Comparison of ENCODE assay signal across 8 mouse cellular contexts in the genomic region with DNA sequence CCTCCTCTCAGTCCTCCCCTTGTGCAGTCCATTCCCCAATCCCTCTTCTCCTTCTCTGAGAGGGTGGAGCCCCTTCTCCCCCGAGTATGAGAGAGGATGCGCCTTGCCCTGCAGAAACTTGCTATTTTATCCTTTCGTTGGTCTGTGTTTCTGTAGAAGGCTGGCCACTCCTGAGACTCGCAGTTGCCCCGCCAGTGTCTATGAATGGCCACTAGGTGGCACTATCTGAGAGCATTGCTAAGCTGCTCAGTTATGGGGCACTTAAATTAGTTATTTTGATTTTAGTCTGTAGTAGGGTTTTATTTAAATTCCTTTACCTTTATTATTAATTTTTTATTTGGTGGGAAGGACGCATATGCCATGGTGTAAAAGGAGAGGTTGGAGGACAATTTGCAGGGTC. TPM values are rescaled to one million over a fixed set of nuclear protein-coding genes. Genes with fewer than 3 reads are reported as not detected.
DNase-seq lines count a peak whose midpoint lies in the region; ATAC-seq lines count a peak whose summit lies in the region.

No protein-coding gene starts in this region.

- H3K9me3 ChIP-seq in neural tube, embryonic 15.5 days (replicated peaks) = no peaks in the 10 kb centered on the region
- no peaks in the 10 kb centered on the region for H3K9me3 ChIP-seq in midbrain, embryonic 14.5 days (ENCODE audit: control insufficient read depth, low read length)

- no peak overlapping the region for H3K4me3 ChIP-seq in neural tube, embryonic 15.5 days (replicated peaks)
- H3K4me3 ChIP-seq in midbrain, embryonic 14.5 days (replicated peaks; ENCODE audit: low read depth, low read length) = no peak overlapping the region

- no peak overlapping the region for H3K4me2 ChIP-seq in neural tube, embryonic 15.5 days
- no peak overlapping the region for H3K4me2 ChIP-seq in midbrain, embryonic 14.5 days (ENCODE audit: low read length)

- intact Hi-C loops in left cerebral cortex, postnatal 25 days (cut with DNase I) = loop anchor here (1.0 to 10.0 kb wide), 3 partner anchors 82 to 391 kb away; no protein-coding TSS in a partner anchor

- H3K27ac ChIP-seq in neural tube, embryonic 15.5 days (replicated peaks) = no peak overlapping the region
- H3K27ac ChIP-seq in midbrain, embryonic 14.5 days (replicated peaks; ENCODE audit: low read depth, low read length) = no peak overlapping the region

- H3K4me1 ChIP-seq in neural tube, embryonic 15.5 days = no peaks in the 10 kb centered on the region
- H3K4me1 ChIP-seq in midbrain, embryonic 14.5 days (ENCODE audit: control insufficient read depth, insufficient read depth, low read length) = no peaks in the 10 kb centered on the region

- no peak overlapping the region for H3K9ac ChIP-seq in neural tube, embryonic 15.5 days (replicated peaks)
- H3K9ac ChIP-seq in midbrain, embryonic 14.5 days (replicated peaks; ENCODE audit: low read length) = no peak overlapping the region

- ATAC-seq in neural tube, embryonic 15.5 days (ENCODE audit: low FRiP score) = no peak
- ATAC-seq in cerebellum, adult (ENCODE audit: insufficient number of reproducible peaks, low FRiP score, low TSS enrichment) = peak; percentile 66; the same call in 1 of the 2 replicates
- ATAC-seq in frontal cortex, adult (ENCODE audit: low TSS enrichment) = peak; percentile 78
- ATAC-seq in inflammation-experienced regulatory T-cells, adult 6 months = peak; percentile 67
- no peak for ATAC-seq in midbrain, embryonic 14.5 days (ENCODE audit: low FRiP score, low TSS enrichment)

- H3K27me3 ChIP-seq in neural tube, embryonic 15.5 days (replicated peaks) = no peaks in the 10 kb centered on the region
- H3K27me3 ChIP-seq in midbrain, embryonic 14.5 days (ENCODE audit: control insufficient read depth, insufficient read depth, low read length) = no peaks in the 10 kb centered on the region

- peak; percentile 16 for DNase-seq in neural tube, embryonic 10.5 days (ENCODE audit: extremely low spot score, low spot score)
- peak; percentile 38 to 54 for DNase-seq in left cerebral cortex, postnatal 25 days (ENCODE audit: low spot score in 2 of 2)
- DNase-seq in midbrain, embryonic 14.5 days = peak; percentile 77
- peak; percentile 12 for DNase-seq in spleen, postnatal 36 days (ENCODE audit: low spot score in 2 of 2)

- no peaks in the 10 kb centered on the region for H3K36me3 ChIP-seq in neural tube, embryonic 15.5 days
- no peaks in the 10 kb centered on the region for H3K36me3 ChIP-seq in midbrain, embryonic 14.5 days (ENCODE audit: control insufficient read depth, insufficient read depth, low read length)

- 27% methylated on average over 6 of the region's 6 CpGs for WGBS in neural tube, embryonic 15.5 days
- WGBS in midbrain, embryonic 14.5 days = 31% methylated on average over 6 of the region's 6 CpGs

RNA-seq across cellular contexts. Expression of a gene that starts 48.0 kb away (rescaled TPM):
- polyA plus RNA-seq in neural tube, embryonic 15.5 days (2015; fragmentation: Nextera tagmentation; extraction: Ambion mirVana) = 11.0 and 12.7 TPM in 2 replicates
- 10 to 100 TPM; 22.3 to 35.1 (median 25.3) TPM for polyA plus RNA-seq in inflammation-experienced regulatory T-cells, adult 6 months (2017; shearing (Covaris generic))
- total RNA-seq in left cerebral cortex, postnatal 25 days (2021) = 10 to 100 TPM; 26.1 to 27.8 TPM
- polyA plus RNA-seq in midbrain, embryonic 14.5 days (2014; fragmentation: Nextera tagmentation; extraction: Ambion mirVana) = 19.9 and 22.4 TPM in 2 replicates

Comparison
In these comparisons a context has a peak if more than half of its experiments do, and no peak if none do; other contexts are left out.
1. DNase-seq: peak in every context shown above with its lines; median percentile 77 in midbrain, embryonic 14.5 days; 46 in left cerebral cortex, postnatal 25 days; 16 in neural tube, embryonic 10.5 days; 12 in spleen, postnatal 36 days.
2. ATAC-seq: peak in cerebellum, adult (single experiment), frontal cortex, adult (single experiment) and inflammation-experienced regulatory T-cells, adult 6 months (single experiment); none in neural tube, embryonic 15.5 days (single experiment) and midbrain, embryonic 14.5 days (single experiment).